Mouse (Mus musculus): ENCODE results near the gene Ncbp2. TPM values are rescaled to one million over a fixed set of nuclear protein-coding genes. Genes with fewer than 3 reads are reported as not detected.

Ncbp2 gene
- polyA plus RNA-seq, 1 experiment from 2014 or later = 148 TPM

- DNase-seq (ENCODE audit: low spot score) = no peak
- Histone ChIP-seq H3K4me2 (replicated peaks; ENCODE audit: low read depth, low read length) (no peak overlapping the region), H3K4me1 (replicated peaks; ENCODE audit: control insufficient read depth, insufficient read depth, low read length) (no peaks in the 10 kb centered on the region), H3K27ac (ENCODE audit: low read depth, low read length) (no peak overlapping the region), H3K9me3 (ENCODE audit: control insufficient read depth, low read length) (no peaks in the 10 kb centered on the region), H3K4me3 (ENCODE audit: low read depth, low read length) (no peak overlapping the region), H3K27me3 (ENCODE audit: control insufficient read depth, insufficient read depth, low read length) (no peaks in the 10 kb centered on the region), H3K36me3 (ENCODE audit: control insufficient read depth, insufficient read depth, low read length) (no peaks in the 10 kb centered on the region), H3K9ac (ENCODE audit: low read depth, low read length) (no peak overlapping the region)
- WGBS = 52% methylated on average over 5 of the region's 5 CpGs
- ATAC-seq (ENCODE audit: low FRiP score) = no peak
Observed at GRCm38 (mm10) chr16:32009913-32010312, 61.6 kb downstream of the Ncbp2 start.

GRCm38 (mm10) chr16:32010330-32010729 is 62.0 kb downstream of the Ncbp2 start:
- DNase-seq (ENCODE audit: low spot score) (no peak), ATAC-seq (ENCODE audit: low FRiP score) (no peak)
- Histone ChIP-seq H3K4me2 (replicated peaks; ENCODE audit: low read depth, low read length) (no peak overlapping the region), H3K36me3 (ENCODE audit: control insufficient read depth, insufficient read depth, low read length) (no peaks in the 10 kb centered on the region), H3K4me3 (ENCODE audit: low read depth, low read length) (no peak overlapping the region), H3K27me3 (ENCODE audit: control insufficient read depth, insufficient read depth, low read length) (no peaks in the 10 kb centered on the region), H3K9me3 (ENCODE audit: control insufficient read depth, low read length) (no peaks in the 10 kb centered on the region), H3K4me1 (replicated peaks; ENCODE audit: control insufficient read depth, insufficient read depth, low read length) (no peaks in the 10 kb centered on the region), H3K9ac (ENCODE audit: low read depth, low read length) (no peak overlapping the region), H3K27ac (ENCODE audit: low read depth, low read length) (no peak overlapping the region)
- WGBS = 82% methylated on average over 4 of the region's 4 CpGs

Other genes starting within 250 kb of the Ncbp2 start
- not detected in 2 replicates for gene Meltf, start 69.7 kb upstream of the Ncbp2 start, polyA plus RNA-seq (2014; fragmentation: Nextera tagmentation; extraction: Ambion mirVana)
- 1.2 and 1.5 TPM in 2 replicates for gene Pigz, start 14.7 kb upstream of the Ncbp2 start, polyA plus RNA-seq (2014; fragmentation: Nextera tagmentation; extraction: Ambion mirVana)
- 86.2 and 88.5 TPM in 2 replicates for gene 0610012G03Rik, start within 50 bp of the Ncbp2 start, polyA plus RNA-seq (2014; fragmentation: Nextera tagmentation; extraction: Ambion mirVana)
- 12.2 and 18.3 TPM in 2 replicates for gene Senp5, start 54.8 kb downstream of the Ncbp2 start, polyA plus RNA-seq (2014; fragmentation: Nextera tagmentation; extraction: Ambion mirVana)
- 46.4 and 48.0 TPM in 2 replicates for gene Pak2, start 130.8 kb downstream of the Ncbp2 start, polyA plus RNA-seq (2014; fragmentation: Nextera tagmentation; extraction: Ambion mirVana)
- 147 and 150 TPM in 2 replicates for gene Pigx, start 151.2 kb downstream of the Ncbp2 start, polyA plus RNA-seq (2014; fragmentation: Nextera tagmentation; extraction: Ambion mirVana)
- gene Cep19, start 151.3 kb downstream of the Ncbp2 start, polyA plus RNA-seq (2014; fragmentation: Nextera tagmentation; extraction: Ambion mirVana) = 47.5 and 47.7 TPM in 2 replicates
- gene Nrros, start 217.1 kb downstream of the Ncbp2 start, polyA plus RNA-seq (2014; fragmentation: Nextera tagmentation; extraction: Ambion mirVana) = 8.1 and 8.7 TPM in 2 replicates
- gene Bex6, start 231.3 kb downstream of the Ncbp2 start, polyA plus RNA-seq (2014; fragmentation: Nextera tagmentation; extraction: Ambion mirVana) = not detected in 2 replicates

Measured in hindbrain, embryonic 11.5 days (tissue).